ENCODE assay signal across 16 mouse cellular contexts in genomic region chr3:88248406-88248805, GRCm38 (mm10). TPM values are rescaled to one million over a fixed set of nuclear protein-coding genes. Genes with fewer than 3 reads are reported as not detected.
"Had no signal": no experiment of that assay in that cellular context is flagged by ENCODE, and none has a peak within 500 bp of the region (broad histone marks: within the 10 kb centered on the region; RNA-seq: fewer than 3 reads in every experiment).

No protein-coding gene starts in this region.

- H3K27ac ChIP-seq: intestine, embryonic 15.5 days; limb, embryonic 12.5 days; liver, embryonic 13.5 days; lung, embryonic 15.5 days; macrophage; midbrain, embryonic 12.5 days had no signal

- DNase-seq: kidney, adult 18-20 months; kidney, postnatal 10 days; layer of hippocampus, postnatal 36 days; liver; liver, embryonic 13.5 days; liver, postnatal 0 days; lung, postnatal 14 days; thymus, adult 18-20 months; thymus, postnatal 14 days had no signal

- H3K4me3 ChIP-seq: intestine, embryonic 15.5 days; limb, embryonic 12.5 days; liver, embryonic 13.5 days; lung, embryonic 15.5 days; megakaryocyte, embryonic 14.5 days; midbrain, embryonic 12.5 days had no signal

- H3K4me2 ChIP-seq: intestine, embryonic 15.5 days; limb, embryonic 12.5 days; liver, embryonic 13.5 days; lung, embryonic 15.5 days; midbrain, embryonic 12.5 days had no signal

- H3K9ac ChIP-seq: intestine, embryonic 15.5 days; limb, embryonic 12.5 days; liver, embryonic 13.5 days; liver, postnatal 0 days; lung, embryonic 15.5 days; midbrain, embryonic 12.5 days had no signal

- H3K4me1 ChIP-seq: intestine, embryonic 15.5 days; limb, embryonic 12.5 days; lung, embryonic 15.5 days had no signal

- H3K9me3 ChIP-seq: intestine, embryonic 15.5 days; limb, embryonic 12.5 days; liver, embryonic 13.5 days; lung, embryonic 15.5 days; megakaryocyte, embryonic 14.5 days; midbrain, embryonic 12.5 days had no signal

- ATAC-seq: intestine, embryonic 15.5 days; liver, postnatal 0 days had no signal

- H3K36me3 ChIP-seq: intestine, embryonic 15.5 days; limb, embryonic 12.5 days; liver, embryonic 13.5 days; lung, embryonic 15.5 days; midbrain, embryonic 12.5 days had no signal

RNA-seq across cellular contexts. Expression of gene Rhbg, which starts 6.1 kb away (rescaled TPM):
- polyA plus RNA-seq: macrophage; midbrain, embryonic 12.5 days had no signal

RNA-seq across cellular contexts. Expression of gene Gm38392, which starts 38.6 kb away (rescaled TPM):
- polyA plus RNA-seq: large intestine, adult 2 months; liver, embryonic 13.5 days; macrophage; midbrain, embryonic 12.5 days had no signal
